Mouse (Mus musculus) c-Kit-positive CD71-positive TER-119-negative erythroid progenitor cells, embryonic 14.5 days (primary cell): ENCODE data around the gene Olfr654.
A peak's percentile ranks its signal among the peaks of the same experiment; 100 is the strongest.

ENCODE experiments used
- DNase-seq: peaks from one replicate; pipeline ENCODE4 v3.0.0-alpha.2; 2013; ENCODE audit warnings: low read depth

The Olfr654 gene

GRCm38 (mm10) chr7:104586725-104587124 is at the start of gene Olfr654:
Gene Olfr654, plus strand, starts transcription at chr7:104587025.
- no peak for DNase-seq

GRCm38 (mm10) chr7:104549833-104550232 is 37.0 kb upstream of the Olfr654 start, which contains the start of gene Olfr651:
Gene Olfr651, plus strand, starts transcription at chr7:104550133.
- no peak for DNase-seq

GRCm38 (mm10) chr7:104552700-104553099 is 34.1 kb upstream of the Olfr654 start:
- DNase-seq = no peak

GRCm38 (mm10) chr7:104560601-104561000 is 26.2 kb upstream of the Olfr654 start, which contains the start of gene Olfr652:
Gene Olfr652, plus strand, starts transcription at chr7:104560901.
- no peak for DNase-seq

GRCm38 (mm10) chr7:104577014-104577413 is 9.8 kb upstream of the Olfr654 start, which contains the start of gene Olfr653:
Gene Olfr653, plus strand, starts transcription at chr7:104577314.
- DNase-seq = no peak

GRCm38 (mm10) chr7:104580846-104581245 is 6.0 kb upstream of the Olfr654 start:
- DNase-seq = no peak

GRCm38 (mm10) chr7:104581429-104581828 is 5.4 kb upstream of the Olfr654 start:
- DNase-seq = no peak

GRCm38 (mm10) chr7:104588274-104588673 is 1.4 kb downstream of the Olfr654 start:
- DNase-seq = no peak

GRCm38 (mm10) chr7:104601679-104602078 is 14.9 kb downstream of the Olfr654 start, which contains the start of gene Olfr655:
Gene Olfr655, minus strand, starts transcription at chr7:104601779.
- DNase-seq = no peak

GRCm38 (mm10) chr7:104603173-104603572 is 16.3 kb downstream of the Olfr654 start:
- peak; percentile 9 for DNase-seq

GRCm38 (mm10) chr7:104604727-104605126 is 17.9 kb downstream of the Olfr654 start:
- DNase-seq = no peak

- no peak for DNase-seq
Measured at GRCm38 (mm10) chr7:104613655-104614054, 26.8 kb downstream of the Olfr654 start, which contains the start of gene Olfr656. Gene Olfr656, plus strand, starts transcription at chr7:104613955.

- DNase-seq = no peak
Measured at GRCm38 (mm10) chr7:104624494-104624893, 37.7 kb downstream of the Olfr654 start, which contains the start of gene Olfr657. Gene Olfr657, plus strand, starts transcription at chr7:104624794.
